Mouse (Mus musculus) brown adipose tissue, adult 24 weeks (tissue): Measurements from ENCODE around the gene Cdca7l. TPM values are rescaled to one million over a fixed set of nuclear protein-coding genes. Genes with fewer than 3 reads are reported as not detected.
"Not testable (repeated sequence)": the region's sequence is repeated elsewhere in the genome, so short reads cannot be mapped to it uniquely, and the experiment has no call there.

Source experiments
- H3K27ac ChIP-seq: fragments of 200-500 bp; replicated peaks from 2 replicates; pipeline ENCODE4 v1.5.1; 2012; ENCODE audit warnings: low read depth, mild to moderate bottlenecking, low read length
- H3K4me1 ChIP-seq: fragments of 200-500 bp; 2 replicates; pipeline ENCODE4 v1.6.1; 2012; ENCODE audit warnings: low read length, mixed read lengths; ENCODE audit not compliant: control insufficient read depth, insufficient read depth, insufficient read length
- H3K4me3 ChIP-seq: fragments of 200-500 bp; 2 replicates; pipeline ENCODE4 v1.5.1; 2012; ENCODE audit warnings: low read depth, mild to moderate bottlenecking, low read length, moderate library complexity; ENCODE audit not compliant: insufficient read depth
- polyA plus RNA-seq: library from polyadenylated mRNA; stranded (reverse); fragments of >200 nt; gene quantifications from 2 replicates; pipeline ENCODE4 v1.2.4, GENCODE M21; 2012; ENCODE audit not compliant: missing spikeins, insufficient read depth, insufficient read length

Cdca7l gene
- polyA plus RNA-seq, 1 experiment = 3.1 TPM

- no peak overlapping the region for H3K27ac ChIP-seq
- H3K4me1 ChIP-seq = peaks cover 2% of the 10 kb centered on the region; the same call in 1 of the 2 replicates
- no peak overlapping the region for H3K4me3 ChIP-seq
Observed at GRCm38 (mm10) chr12:117867708-117868564, 63.8 kb downstream of the Cdca7l start.

DNA sequence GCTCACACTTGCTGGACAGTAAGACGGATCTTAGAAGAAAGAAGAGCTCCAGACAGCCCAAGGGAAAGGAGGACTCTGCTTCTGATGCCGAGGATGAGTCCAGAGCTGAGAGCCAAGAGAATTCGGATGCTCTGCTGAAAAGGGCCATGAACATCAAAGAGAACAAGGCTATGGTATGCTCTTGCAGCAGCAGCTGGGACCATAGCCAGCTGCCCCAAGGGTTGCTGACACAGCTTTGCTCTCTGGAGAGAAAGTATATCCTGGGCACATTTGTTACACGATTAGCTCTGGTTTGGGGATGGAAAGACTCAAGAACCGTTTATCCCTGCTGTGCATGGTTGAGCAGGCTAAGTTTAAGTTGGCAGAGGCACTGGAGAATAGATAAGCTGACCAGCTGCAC, 68.2 kb downstream of the Cdca7l start:
- H3K27ac ChIP-seq = no peak overlapping the region
- peaks cover 2% of the 10 kb centered on the region; the same call in 1 of the 2 replicates for H3K4me1 ChIP-seq
- H3K4me3 ChIP-seq = no peak overlapping the region

- H3K27ac ChIP-seq = no peak overlapping the region
- H3K4me1 ChIP-seq = no peaks in the 10 kb centered on the region
- H3K4me3 ChIP-seq = no peak overlapping the region
Observed at GRCm38 (mm10) chr12:117878341-117878740, 74.3 kb downstream of the Cdca7l start.

- no peaks in the 10 kb centered on the region for H3K4me1 ChIP-seq
- no peak overlapping the region for H3K4me3 ChIP-seq
- H3K27ac ChIP-seq = no peak overlapping the region
Observed at GRCm38 (mm10) chr12:117884627-117885026, 80.5 kb downstream of the Cdca7l start.

DNA sequence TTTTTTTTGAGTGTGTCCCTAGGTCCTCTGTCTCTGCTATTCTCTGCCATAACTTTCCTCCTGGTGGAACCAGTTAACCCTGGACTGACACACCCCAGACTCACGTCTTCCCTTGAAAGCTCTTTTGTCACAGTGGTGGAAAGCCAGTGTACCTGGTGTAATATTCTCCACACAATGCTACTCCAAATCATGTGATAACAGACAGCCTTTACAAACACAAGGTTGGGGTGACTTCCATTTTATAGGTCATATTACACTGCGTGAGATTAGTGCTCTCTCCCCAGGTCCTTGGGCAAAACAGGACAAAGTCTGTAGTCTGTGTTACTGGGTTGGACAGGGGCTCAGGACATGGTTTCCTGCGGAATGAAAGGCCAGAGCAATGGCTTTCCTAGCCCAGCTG, 83.3 kb downstream of the Cdca7l start:
- H3K4me1 ChIP-seq = no peaks in the 10 kb centered on the region
- H3K27ac ChIP-seq = no peak overlapping the region
- H3K4me3 ChIP-seq = no peak overlapping the region

DNA sequence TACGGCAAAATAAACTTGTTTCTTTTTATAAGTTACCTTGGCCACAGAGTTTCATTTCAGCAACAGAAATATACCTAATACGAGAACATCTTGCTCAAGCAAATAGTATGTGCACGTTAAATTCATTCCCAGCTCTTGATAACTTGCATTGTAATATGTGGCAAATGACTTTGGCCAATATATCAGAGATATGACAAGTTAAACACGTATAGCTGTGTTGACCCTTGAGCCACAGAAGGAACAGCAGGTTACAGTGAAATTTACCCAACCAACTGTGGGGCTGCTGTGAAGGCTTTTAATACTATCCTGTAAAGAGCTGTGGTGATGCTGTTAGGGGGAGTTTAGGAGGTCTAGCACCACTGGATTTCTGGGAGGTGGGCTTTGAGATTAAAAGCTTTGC, 96.7 kb downstream of the Cdca7l start:
- H3K4me3 ChIP-seq, H3K4me1 ChIP-seq, H3K27ac ChIP-seq: not testable (repeated sequence)

GRCm38 (mm10) chr12:117901352-117901751, 97.3 kb downstream of the Cdca7l start:
- H3K27ac ChIP-seq, H3K4me3 ChIP-seq, H3K4me1 ChIP-seq: not testable (repeated sequence)

- H3K4me1 ChIP-seq = no peaks in the 10 kb centered on the region
- H3K27ac ChIP-seq = no peak overlapping the region
- no peak overlapping the region for H3K4me3 ChIP-seq
Observed at GRCm38 (mm10) chr12:117903671-117904070, 99.6 kb downstream of the Cdca7l start.

- H3K4me3 ChIP-seq, H3K4me1 ChIP-seq, H3K27ac ChIP-seq: not testable (repeated sequence)
Observed at GRCm38 (mm10) chr12:117905232-117905840, 101.2 kb downstream of the Cdca7l start.

DNA sequence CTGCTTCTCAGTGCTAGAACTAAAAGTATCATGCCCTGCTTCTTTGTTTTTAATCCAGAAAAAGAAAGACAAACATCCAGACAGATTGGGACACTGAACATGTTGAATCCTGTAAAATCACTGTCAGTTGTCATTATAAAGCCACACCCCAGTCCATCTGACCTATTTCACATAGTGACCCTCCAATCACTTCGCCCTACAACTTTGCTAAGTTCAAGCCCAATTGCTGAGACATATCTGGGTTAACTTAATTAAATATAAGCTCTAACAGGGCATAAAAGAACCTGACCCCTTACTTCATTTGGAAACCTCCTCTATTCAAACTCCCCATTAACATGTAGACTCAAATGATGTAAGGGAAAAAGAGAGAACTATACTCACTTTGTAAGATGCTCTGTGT, 107.3 kb downstream of the Cdca7l start:
- H3K4me1 ChIP-seq = no peaks in the 10 kb centered on the region
- H3K27ac ChIP-seq = no peak overlapping the region
- no peak overlapping the region for H3K4me3 ChIP-seq

- Histone ChIP-seq H3K4me1 (no peaks in the 10 kb centered on the region), H3K27ac (no peak overlapping the region), H3K4me3 (no peak overlapping the region)
Observed at GRCm38 (mm10) chr12:117914613-117915245, 110.6 kb downstream of the Cdca7l start.

DNA sequence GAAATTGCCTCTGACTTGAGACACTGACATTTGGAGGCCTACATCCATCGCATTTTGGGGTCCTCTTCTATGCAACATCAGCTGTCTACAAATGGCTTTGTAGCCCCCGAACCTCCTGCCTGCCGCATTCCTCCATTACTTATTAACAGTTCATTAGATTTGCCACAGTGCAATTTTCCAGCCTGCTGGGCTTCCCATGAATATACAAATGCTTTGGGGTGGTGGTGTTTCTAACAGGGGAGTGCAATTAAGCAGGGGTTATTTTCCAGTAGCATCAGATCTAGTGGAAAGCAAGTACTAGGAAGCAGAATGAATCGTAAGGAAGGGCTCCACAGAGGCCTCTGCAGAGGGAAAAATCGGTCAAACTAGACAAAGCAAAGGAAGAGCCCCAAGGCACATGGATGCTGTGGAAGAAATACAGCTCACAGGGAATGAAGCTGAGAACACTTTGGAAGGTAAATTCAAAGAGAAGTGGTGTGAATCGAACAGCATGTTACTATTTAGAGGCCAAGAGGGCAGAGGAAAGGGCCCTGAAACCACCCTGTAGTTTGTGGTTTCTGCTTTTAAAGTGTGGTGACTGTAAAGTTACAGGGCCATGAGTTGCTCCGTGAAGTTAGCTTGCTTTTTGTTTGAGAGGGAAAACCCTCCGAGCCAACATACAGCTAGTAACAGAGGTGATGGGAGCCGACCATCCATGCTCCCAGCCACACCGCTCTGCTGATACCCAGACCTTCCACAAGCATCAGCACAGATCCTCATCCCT, 111.9 kb downstream of the Cdca7l start:
- H3K27ac ChIP-seq = no peak overlapping the region
- no peaks in the 10 kb centered on the region for H3K4me1 ChIP-seq
- no peak overlapping the region for H3K4me3 ChIP-seq
